Mouse (Mus musculus) midbrain, postnatal 0 days (tissue): ENCODE results near the gene Kdelc1. TPM values are rescaled to one million over a fixed set of nuclear protein-coding genes. Genes with fewer than 3 reads are reported as not detected.

ENCODE experiments used
- ATAC-seq: fragments of 200-750 bp; cut with Nextera tagmentation; 2 replicates; pipeline ENCODE4 v1.8.0; 2017; ENCODE audit warnings: moderate number of reproducible peaks, mild to moderate bottlenecking, moderate TSS enrichment, moderate library complexity; ENCODE audit not compliant: low FRiP score
- DNase-seq: peaks from one replicate; pipeline ENCODE4 v3.0.0-alpha.2; 2015; ENCODE audit warnings: low spot score
- H3K27ac ChIP-seq: fragments of 300-500 bp; sonication (generic); 2 replicates; pipeline ENCODE4 v1.5.1; 2014; ENCODE audit warnings: low read depth, mild to moderate bottlenecking, low read length, mixed read lengths
- H3K27me3 ChIP-seq: fragments of 300-500 bp; sonication (generic); 2 replicates; pipeline ENCODE4 v1.6.1; 2014; ENCODE audit warnings: low read length, control low read depth, mixed read lengths; ENCODE audit not compliant: insufficient read depth
- H3K36me3 ChIP-seq: fragments of 300-500 bp; sonication (generic); 2 replicates; pipeline ENCODE4 v1.6.1; 2014; ENCODE audit warnings: low read length, control low read depth, mixed read lengths; ENCODE audit not compliant: insufficient read depth
- H3K4me1 ChIP-seq: fragments of 300-500 bp; sonication (generic); 2 replicates; pipeline ENCODE4 v1.6.1; 2014; ENCODE audit warnings: mild to moderate bottlenecking, control low read depth, antibody characterized with exemption, low read length, mixed read lengths; ENCODE audit not compliant: insufficient read depth
- H3K4me2 ChIP-seq: fragments of 300-500 bp; sonication (generic); 2 replicates; pipeline ENCODE4 v1.6.1; 2014; ENCODE audit warnings: low read depth, mild to moderate bottlenecking, low read length, mixed read lengths; ENCODE audit not compliant: poor library complexity, severe bottlenecking
- H3K4me3 ChIP-seq: fragments of 300-500 bp; sonication (generic); 2 replicates; pipeline ENCODE4 v1.5.1; 2014; ENCODE audit warnings: low read depth, mild to moderate bottlenecking, low read length, moderate library complexity
- H3K9ac ChIP-seq: fragments of 300-500 bp; sonication (generic); replicated peaks from 2 replicates; pipeline ENCODE4 v1.6.1; 2014; ENCODE audit warnings: mild to moderate bottlenecking, low read length, moderate library complexity, mixed read lengths; ENCODE audit not compliant: poor library complexity, severe bottlenecking
- H3K9me3 ChIP-seq: fragments of 300-500 bp; sonication (generic); 2 replicates; pipeline ENCODE4 v1.6.1; 2016; ENCODE audit warnings: low read length, control low read depth
- CTCF ChIP-seq: IDR thresholded peaks from 2 replicates; pipeline ENCODE4 v1.5.1; 2016; ENCODE audit warnings: antibody characterized with exemption, mild to moderate bottlenecking
- WGBS: fragments of 180-500 bp; shearing (Covaris S2); extraction: QIAGEN DNeasy Blood & Tissue Kit; methylation state at CpG from one replicate; pipeline ENCODE4 v1.1.7; 2014; 5-methylcytosine and 5-hydroxymethylcytosine counted together
- polyA plus RNA-seq: library from polyadenylated mRNA; unstranded; fragments of >200 nt; fragmentation: Nextera tagmentation; extraction: Ambion mirVana; gene quantifications from 2 replicates; pipeline ENCODE4 v1.2.1, GENCODE M21; 2015
- total RNA-seq: library from RNA; depleted of rRNA; stranded (reverse); fragments of >200 nt; gene quantifications from 2 replicates; pipeline ENCODE4 v1.2.3, GENCODE M21; 2014

Gene Kdelc1
- total and polyA plus RNA-seq, 2 experiments from 2014 or later = 15.2 to 15.5 TPM

DNA sequence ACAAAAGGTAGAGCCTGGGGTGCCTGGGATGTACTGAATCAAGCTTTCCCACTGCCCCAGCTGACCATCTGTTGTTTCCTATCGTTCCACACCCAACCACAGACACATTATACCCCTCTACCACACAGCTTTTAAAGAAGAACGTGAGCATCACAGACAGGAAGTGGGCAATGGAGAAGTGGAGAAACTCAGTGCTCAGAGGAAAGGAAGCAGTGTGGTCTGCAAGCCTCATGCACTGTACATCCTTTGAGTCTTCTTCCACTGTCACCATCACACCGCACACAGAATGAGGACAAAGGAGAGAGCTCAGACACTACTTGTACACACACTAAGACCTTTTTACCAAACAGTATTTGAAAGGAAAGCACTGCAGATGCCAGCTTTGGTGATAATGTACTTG is 3.6 kb upstream of the Kdelc1 start:
- WGBS = 90% methylated on average over 3 of the region's 3 CpGs
- 0 out of 2 replicates have a peak, but pooled peaks cover 3% of the 10 kb centered on the region for H3K4me1 ChIP-seq
- TF ChIP-seq CTCF = no peak

DNA sequence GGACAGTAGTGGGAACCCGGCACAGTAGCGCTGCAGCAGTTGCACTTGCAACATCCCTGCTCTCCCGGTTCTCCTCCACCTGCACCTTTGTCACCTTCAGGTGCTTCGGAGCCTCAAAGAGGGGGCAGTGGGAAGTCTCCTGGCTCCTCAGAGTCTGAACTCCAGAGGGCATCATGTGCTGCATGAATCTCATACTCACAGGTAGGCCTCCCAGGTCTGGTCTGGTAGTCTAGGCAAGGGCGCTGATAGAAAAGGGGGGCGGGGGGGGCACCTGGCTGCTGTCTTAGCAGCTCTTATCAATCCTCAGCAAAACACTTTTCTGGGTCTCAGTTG is 1.4 kb upstream of the Kdelc1 start:
- Histone ChIP-seq H3K4me1 (0 out of 2 replicates have a peak, but pooled peaks cover 3% of the 10 kb centered on the region), H3K9me3 (no peaks in the 10 kb centered on the region), H3K9ac (peak overlapping the region; percentile 88), H3K27me3 (no peaks in the 10 kb centered on the region), H3K4me3 (peak overlapping the region; percentile 67), H3K4me2 (peak overlapping the region; percentile 70), H3K27ac (peak overlapping the region; percentile 93), H3K36me3 (peaks cover 3% of the 10 kb centered on the region; the same call in 1 of the 2 replicates)
- ATAC-seq (peak; percentile 23), DNase-seq (no peak)
- no peak for TF ChIP-seq CTCF
- WGBS = 4% methylated on average over 6 of the region's 6 CpGs

More for the DNA sequence above, 3.6 kb upstream of the Kdelc1 start:
- no peak overlapping the region for H3K27ac ChIP-seq
- H3K36me3 ChIP-seq = peaks cover 10% of the 10 kb centered on the region; the same call in 1 of the 2 replicates
- no peaks in the 10 kb centered on the region for H3K9me3 ChIP-seq
- H3K9ac ChIP-seq = no peak overlapping the region
- no peak overlapping the region for H3K4me2 ChIP-seq
- ATAC-seq (no peak), DNase-seq (no peak)
- H3K4me3 ChIP-seq = no peak overlapping the region
- H3K27me3 ChIP-seq = no peaks in the 10 kb centered on the region

DNA sequence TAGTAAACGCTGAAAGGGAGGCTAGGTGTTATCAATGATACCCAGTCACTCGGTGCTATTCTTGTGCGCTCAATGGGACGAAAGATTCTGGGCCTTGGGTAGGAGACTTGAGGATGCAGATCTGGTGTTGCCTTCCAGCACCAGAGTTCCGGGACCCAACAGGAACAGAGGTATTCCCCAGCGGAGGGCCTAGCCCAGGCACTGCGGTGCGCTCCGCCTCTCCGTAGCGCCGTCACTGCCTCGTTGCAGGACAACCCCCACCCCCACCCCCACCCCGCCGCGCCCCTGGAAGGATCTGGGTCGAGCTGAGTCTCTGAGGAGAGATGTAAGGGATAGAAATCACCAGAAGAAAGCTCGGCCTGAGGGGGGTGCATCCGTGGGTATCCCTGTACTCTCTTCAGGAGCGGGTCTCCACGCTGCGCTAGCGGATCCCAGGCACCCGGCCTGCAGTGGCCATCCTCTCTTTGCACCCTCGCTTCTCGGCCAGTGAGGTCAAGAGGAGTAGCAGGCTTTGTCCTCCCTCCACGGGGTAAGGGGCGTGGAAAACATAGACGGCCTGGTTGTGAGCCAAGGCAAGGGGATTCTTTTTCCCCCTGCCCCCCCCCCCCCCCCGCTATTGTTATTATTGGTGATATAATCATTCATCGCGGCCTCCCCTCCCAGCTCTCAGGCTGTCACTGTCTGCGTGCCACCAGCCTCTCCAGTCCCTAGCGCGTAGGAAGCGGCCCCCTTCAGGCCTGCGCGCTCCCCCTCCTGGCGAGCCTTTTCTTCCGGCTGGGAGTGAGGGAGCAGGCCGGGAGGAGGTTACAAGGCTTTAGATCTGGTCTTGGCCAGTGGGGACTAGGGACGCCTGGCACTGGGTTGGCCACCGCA is 829 bp upstream of the Kdelc1 start:
- H3K36me3 ChIP-seq = peaks cover 3% of the 10 kb centered on the region; the same call in 1 of the 2 replicates
- peak; percentile 84 for DNase-seq
- peak overlapping the region; percentile 88 for H3K9ac ChIP-seq
- peak overlapping the region; percentile 93 for H3K27ac ChIP-seq
- peak; percentile 88 for ATAC-seq
- under 1% methylated on average over 37 of the region's 43 CpGs for whole genome bisulfite sequencing
- H3K27me3 ChIP-seq = no peaks in the 10 kb centered on the region
- TF ChIP-seq CTCF = peak; percentile 72
- H3K9me3 ChIP-seq = no peaks in the 10 kb centered on the region
- H3K4me1 ChIP-seq = 0 out of 2 replicates have a peak, but pooled peaks cover 3% of the 10 kb centered on the region
- peak overlapping the region; percentile 67 for H3K4me3 ChIP-seq
- peak overlapping the region; percentile 70 for H3K4me2 ChIP-seq

DNA sequence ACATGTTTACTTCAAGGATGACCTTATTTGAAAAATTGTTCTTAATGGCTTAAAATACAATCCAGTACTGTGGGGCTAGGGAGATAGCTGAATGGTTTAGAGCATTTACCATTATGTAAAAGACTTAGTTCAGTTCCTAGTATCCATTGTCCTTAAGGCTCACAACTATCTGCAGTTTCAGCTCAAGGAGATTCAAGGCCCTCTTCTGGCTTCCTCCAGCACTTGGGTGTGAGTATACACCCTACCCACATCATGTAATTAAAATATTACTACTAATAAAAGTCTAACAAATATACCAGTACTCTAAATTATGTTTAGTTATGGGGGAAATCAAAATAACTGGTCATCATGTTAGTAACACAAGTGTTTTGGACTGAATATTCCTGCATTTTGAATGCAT is 1.0 kb downstream of the Kdelc1 start:
- Histone ChIP-seq H3K4me3 (no peak overlapping the region), H3K27me3 (no peaks in the 10 kb centered on the region), H3K4me2 (peak overlapping the region; percentile 70), H3K9me3 (no peaks in the 10 kb centered on the region), H3K9ac (no peak overlapping the region), H3K27ac (no peak overlapping the region), H3K4me1 (0 out of 2 replicates have a peak, but pooled peaks cover 3% of the 10 kb centered on the region), H3K36me3 (peaks cover 16% of the 10 kb centered on the region)
- no peak for DNase-seq
- no peak for ATAC-seq
- no peak for TF ChIP-seq CTCF

DNA sequence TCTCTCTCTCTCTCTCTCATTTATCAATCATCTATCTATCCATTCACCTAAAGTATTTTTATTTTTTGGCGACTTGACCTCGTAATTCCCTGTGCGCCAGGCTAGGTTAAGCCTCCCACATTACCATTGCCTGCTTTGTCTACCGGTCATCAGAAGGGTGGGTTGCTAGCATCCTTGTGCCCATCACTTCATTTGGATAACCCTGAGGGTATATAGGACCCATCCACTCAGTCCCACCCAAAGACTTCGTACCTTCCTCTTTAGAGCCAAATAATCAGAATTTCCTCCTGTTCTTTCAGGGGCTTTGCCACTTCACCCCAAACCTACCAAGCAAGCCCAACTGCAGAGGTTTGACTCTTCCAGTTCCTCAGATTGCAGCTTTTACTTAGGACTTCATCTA is 15.7 kb downstream of the Kdelc1 start:
- no peak for TF ChIP-seq CTCF
- no peaks in the 10 kb centered on the region for H3K9me3 ChIP-seq
- H3K4me1 ChIP-seq = no peaks in the 10 kb centered on the region; the same call in 1 of the 2 replicates
- H3K27ac ChIP-seq = no peak overlapping the region
- H3K4me2 ChIP-seq = peak overlapping the region; percentile 71
- H3K36me3 ChIP-seq = peaks cover 5% of the 10 kb centered on the region; the same call in 1 of the 2 replicates
- no peak for DNase-seq
- no peak overlapping the region for H3K9ac ChIP-seq
- H3K27me3 ChIP-seq = no peaks in the 10 kb centered on the region
- peak overlapping the region; percentile 85 for H3K4me3 ChIP-seq
- ATAC-seq = no peak
- 12% methylated on average over 5 of the region's 5 CpGs for WGBS

DNA sequence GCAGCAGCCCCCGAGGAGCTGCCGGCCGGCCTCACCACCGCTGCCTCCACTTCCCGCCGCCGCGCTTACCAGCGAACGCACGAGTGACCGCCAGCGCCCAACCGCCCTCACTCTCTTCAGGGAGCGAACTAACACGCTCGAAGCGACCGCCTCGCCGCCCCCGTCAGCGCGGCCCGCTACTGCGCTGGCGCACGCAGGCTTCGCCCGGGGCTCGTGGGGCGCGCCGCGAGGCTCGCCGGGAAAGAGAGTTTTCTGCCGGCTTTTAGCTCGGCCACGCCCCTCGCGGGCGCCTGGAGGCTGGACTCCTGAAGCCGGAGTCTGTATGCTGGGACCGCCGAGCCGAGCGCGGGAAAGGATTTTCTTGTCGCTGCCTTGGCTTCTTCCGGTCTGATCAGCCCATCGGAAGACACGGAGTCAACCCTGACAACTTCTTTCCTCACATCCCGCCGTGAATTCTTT is 16.3 kb downstream of the Kdelc1 start, which contains the start of gene Tex30:
Gene Tex30, minus strand, starts transcription at position 183 of the 459 bp plus-strand sequence.
- DNase-seq = peak; percentile 98
- peak within 1 kb of the TSS; percentile 68 for H3K9ac ChIP-seq
- no peaks in the 10 kb centered on the region for H3K9me3 ChIP-seq
- peak; percentile 98 for ATAC-seq
- peak within 1 kb of the TSS; percentile 85 for H3K4me3 ChIP-seq
- TF ChIP-seq CTCF = 0 out of 2 replicates have a peak, but pooled peaks have one; percentile 10
- no peaks in the 10 kb centered on the region for H3K36me3 ChIP-seq
- under 1% methylated on average over 55 of the region's 55 CpGs for WGBS
- H3K27ac ChIP-seq = peak within 1 kb of the TSS; percentile 62; the same call in 1 of the 2 replicates
- H3K4me2 ChIP-seq = peak within 1 kb of the TSS; percentile 71
- H3K4me1 ChIP-seq = no peaks in the 10 kb centered on the region; the same call in 1 of the 2 replicates
- no peaks in the 10 kb centered on the region for H3K27me3 ChIP-seq
